Mouse (Mus musculus) adrenal gland, postnatal 36 days (tissue): ENCODE measurements at regions not wholly inside any gene's neighbourhood (a gene's known extent, or its start where the extent isn't known, plus 50 kb on each side); places are given as distances from the start of the nearest gene placed in this dataset.
"Not testable (repeated sequence)": the region's sequence is repeated elsewhere in the genome, so short reads cannot be mapped to it uniquely, and the experiment has no call there.

Experiments
- DNase-seq, 2 experiments: peaks; one replicate each; pipeline ENCODE4 v3.0.0; 2021; ENCODE audit warnings: mixed read lengths in 1 of 2

- not testable (repeated sequence) for DNase-seq
These were observed 119.6 kb downstream of the Tnfsf18 start for GRCm38 (mm10) chr1:161614091-161614490.

- DNase-seq: not testable (repeated sequence)
These were observed 119.2 kb downstream of the Tnfsf18 start for GRCm38 (mm10) chr1:161613658-161614057.

- no peak for DNase-seq
These were observed 113.0 kb downstream of the Tnfsf18 start for GRCm38 (mm10) chr1:161607446-161607845.

GRCm38 (mm10) chr1:161602150-161602549 is 107.7 kb downstream of the Tnfsf18 start:
- peak in 1 of 2 experiments; percentile 11 for DNase-seq

- no peak for DNase-seq
These were observed 106.7 kb downstream of the Tnfsf18 start for GRCm38 (mm10) chr1:161601167-161601566.

- peak in 1 of 2 experiments; percentile 1 for DNase-seq
These were observed 103.7 kb downstream of the Tnfsf18 start for GRCm38 (mm10) chr1:161598167-161598566.

- DNase-seq: no peak
These were observed 82.1 kb downstream of the Tnfsf18 start for GRCm38 (mm10) chr1:161576530-161576929.

- no peak for DNase-seq
These were observed 81.5 kb downstream of the Tnfsf18 start for GRCm38 (mm10) chr1:161575939-161576338.

- DNase-seq: no peak
These were observed 80.7 kb downstream of the Tnfsf18 start for GRCm38 (mm10) chr1:161575171-161575570.

- no peak for DNase-seq
These were observed 76.3 kb downstream of the Tnfsf18 start for GRCm38 (mm10) chr1:161570762-161571161.

- DNase-seq: no peak
These were observed 73.4 kb downstream of the Tnfsf18 start for GRCm38 (mm10) chr1:161567826-161568225.

GRCm38 (mm10) chr1:161560368-161560767 is 65.9 kb downstream of the Tnfsf18 start:
- peak in 1 of 2 experiments; percentile 3 for DNase-seq
